Mouse (Mus musculus) hindbrain, embryonic 14.5 days (tissue): ENCODE results near the gene Mbd4. TPM values are rescaled to one million over a fixed set of nuclear protein-coding genes. Genes with fewer than 3 reads are reported as not detected.

ENCODE experiments used
- ATAC-seq: fragments of 200-750 bp; cut with Nextera tagmentation; 2 replicates; pipeline ENCODE4 v1.8.0; 2017; ENCODE audit warnings: moderate number of reproducible peaks, mild to moderate bottlenecking, moderate TSS enrichment, moderate library complexity; ENCODE audit not compliant: low FRiP score
- DNase-seq: peaks from one replicate; pipeline ENCODE4 v3.0.0-alpha.2; 2015; ENCODE audit warnings: low spot score
- H3K27ac ChIP-seq: fragments of 300-500 bp; sonication (generic); 2 replicates; pipeline ENCODE4 v1.5.1; 2014; ENCODE audit warnings: mild to moderate bottlenecking, moderate library complexity
- H3K27me3 ChIP-seq: fragments of 300-500 bp; sonication (generic); 2 replicates; pipeline ENCODE4 v1.6.1; 2014; ENCODE audit warnings: mild to moderate bottlenecking, low read length, mixed read lengths; ENCODE audit not compliant: control insufficient read depth, insufficient read depth
- H3K36me3 ChIP-seq: fragments of 300-500 bp; sonication (generic); replicated peaks from 2 replicates; pipeline ENCODE4 v1.6.1; 2014; ENCODE audit not compliant: control insufficient read depth, insufficient read depth
- H3K4me1 ChIP-seq: fragments of 300-500 bp; sonication (generic); replicated peaks from 2 replicates; pipeline ENCODE4 v1.6.1; 2014; ENCODE audit warnings: antibody characterized with exemption, low read length, mixed read lengths; ENCODE audit not compliant: control insufficient read depth, insufficient read depth
- H3K4me2 ChIP-seq: fragments of 300-500 bp; sonication (generic); replicated peaks from 2 replicates; pipeline ENCODE4 v1.6.1; 2014; ENCODE audit warnings: mild to moderate bottlenecking, moderate library complexity
- H3K4me3 ChIP-seq: fragments of 300-500 bp; sonication (generic); replicated peaks from 2 replicates; pipeline ENCODE4 v1.5.1; 2014; ENCODE audit warnings: mild to moderate bottlenecking, low read length
- H3K9ac ChIP-seq: fragments of 300-500 bp; sonication (generic); 2 replicates; pipeline ENCODE4 v1.6.1; 2014
- H3K9me3 ChIP-seq: fragments of 300-500 bp; sonication (generic); 2 replicates; pipeline ENCODE4 v1.6.1; 2016; ENCODE audit warnings: low read length; ENCODE audit not compliant: control insufficient read depth
- WGBS: fragments of 180-500 bp; shearing (Covaris S2); extraction: QIAGEN DNeasy Blood & Tissue Kit; methylation state at CpG from one replicate; pipeline ENCODE4 v1.1.7; 2014; 5-methylcytosine and 5-hydroxymethylcytosine counted together
- polyA plus RNA-seq: library from polyadenylated mRNA; unstranded; fragments of >200 nt; fragmentation: Nextera tagmentation; extraction: Ambion mirVana; gene quantifications from 2 replicates; pipeline ENCODE4 v1.2.1, GENCODE M21; 2014

Gene Mbd4
- polyA plus RNA-seq, 1 experiment from 2014 or later, result 7.1 TPM

GRCm38 (mm10) chr6:115852446-115853090, 603 bp downstream of the Mbd4 start:
- Histone ChIP-seq H3K27me3 (no peaks in the 10 kb centered on the region), H3K27ac (0 out of 2 replicates have a peak overlapping the region, but pooled peaks have one; percentile 18), H3K4me1 (peaks cover 13% of the 10 kb centered on the region), H3K9ac (peak overlapping the region; percentile 46), H3K9me3 (no peaks in the 10 kb centered on the region), H3K4me3 (peak overlapping the region; percentile 48), H3K36me3 (peaks cover 10% of the 10 kb centered on the region), H3K4me2 (peak overlapping the region; percentile 55)
- DNase-seq (no peak), ATAC-seq (no peak; the same call in 1 of the 2 replicates)
- 5% methylated on average over 20 of the region's 20 CpGs for WGBS

GRCm38 (mm10) chr6:115848598-115849304, 4.4 kb downstream of the Mbd4 start:
- 94% methylated on average over 10 of the region's 10 CpGs for WGBS
- 0 out of 2 replicates have a peak, but pooled peaks cover 5% of the 10 kb centered on the region for H3K4me1 ChIP-seq
- H3K9me3 ChIP-seq, result no peaks in the 10 kb centered on the region
- H3K36me3 ChIP-seq, result peaks cover 20% of the 10 kb centered on the region
- H3K4me3 ChIP-seq, result no peak overlapping the region
- H3K27ac ChIP-seq, result no peak overlapping the region
- no peak overlapping the region for H3K4me2 ChIP-seq
- no peak overlapping the region for H3K9ac ChIP-seq
- ATAC-seq (no peak), DNase-seq (no peak)
- no peaks in the 10 kb centered on the region for H3K27me3 ChIP-seq

- Histone ChIP-seq H3K9ac (no peak overlapping the region), H3K27ac (no peak overlapping the region), H3K36me3 (peaks cover 31% of the 10 kb centered on the region), H3K27me3 (no peaks in the 10 kb centered on the region), H3K4me3 (no peak overlapping the region), H3K9me3 (no peaks in the 10 kb centered on the region), H3K4me2 (no peak overlapping the region), H3K4me1 (no peaks in the 10 kb centered on the region)
- peak; percentile 58 for DNase-seq
- WGBS, result 59% methylated on average over 6 of the region's 8 CpGs
- ATAC-seq, result no peak
Observed at GRCm38 (mm10) chr6:115846640-115847411, 6.3 kb downstream of the Mbd4 start.

GRCm38 (mm10) chr6:115845006-115845405, 8.2 kb downstream of the Mbd4 start:
- Histone ChIP-seq H3K27me3 (no peaks in the 10 kb centered on the region), H3K36me3 (peaks cover 31% of the 10 kb centered on the region), H3K4me2 (no peak overlapping the region), H3K9ac (no peak overlapping the region), H3K9me3 (no peaks in the 10 kb centered on the region), H3K27ac (no peak overlapping the region), H3K4me1 (no peaks in the 10 kb centered on the region), H3K4me3 (no peak overlapping the region)
- no peak for ATAC-seq
- DNase-seq, result no peak
- 93% methylated on average over 4 of the region's 4 CpGs for WGBS

GRCm38 (mm10) chr6:115838745-115839144, 14.4 kb downstream of the Mbd4 start:
- H3K4me1 ChIP-seq, result 0 out of 2 replicates have a peak, but pooled peaks cover 6% of the 10 kb centered on the region
- no peak overlapping the region; the same call in 1 of the 2 replicates for H3K27ac ChIP-seq
- H3K9me3 ChIP-seq, result no peaks in the 10 kb centered on the region
- H3K4me3 ChIP-seq, result peak overlapping the region; percentile 34
- no peaks in the 10 kb centered on the region for H3K27me3 ChIP-seq
- ATAC-seq (0 out of 2 replicates have a peak, but pooled peaks have one; percentile 7), DNase-seq (no peak)
- WGBS, result 73% methylated on average over 5 of the region's 5 CpGs
- peak overlapping the region; percentile 57 for H3K9ac ChIP-seq
- H3K36me3 ChIP-seq, result peaks cover 11% of the 10 kb centered on the region
- H3K4me2 ChIP-seq, result peak overlapping the region; percentile 81

GRCm38 (mm10) chr6:115838161-115838597, 15.0 kb downstream of the Mbd4 start, which contains the start of gene Efcab12:
Efcab12 (minus strand) TSS chr6:115838412.
- peak within 1 kb of the TSS; percentile 57 for H3K9ac ChIP-seq
- H3K27me3 ChIP-seq, result no peaks in the 10 kb centered on the region
- DNase-seq (peak; percentile 78), ATAC-seq (peak; percentile 95)
- 0 out of 2 replicates have a peak, but pooled peaks cover 6% of the 10 kb centered on the region for H3K4me1 ChIP-seq
- H3K9me3 ChIP-seq, result no peaks in the 10 kb centered on the region
- peak within 1 kb of the TSS; percentile 34 for H3K4me3 ChIP-seq
- peak within 1 kb of the TSS; percentile 41 for H3K27ac ChIP-seq
- WGBS, result under 1% methylated on average over 19 of the region's 19 CpGs
- peaks cover 6% of the 10 kb centered on the region; the same call in 1 of the 2 replicates for H3K36me3 ChIP-seq
- H3K4me2 ChIP-seq, result peak within 1 kb of the TSS; percentile 81

GRCm38 (mm10) chr6:115833861-115834260, 19.3 kb downstream of the Mbd4 start:
- no peak overlapping the region for H3K4me2 ChIP-seq
- H3K4me1 ChIP-seq, result 0 out of 2 replicates have a peak, but pooled peaks cover 6% of the 10 kb centered on the region
- no peaks in the 10 kb centered on the region for H3K36me3 ChIP-seq
- H3K27ac ChIP-seq, result no peak overlapping the region
- DNase-seq (no peak), ATAC-seq (no peak)
- H3K9ac ChIP-seq, result no peak overlapping the region
- no peak overlapping the region for H3K4me3 ChIP-seq
- H3K27me3 ChIP-seq, result no peaks in the 10 kb centered on the region
- H3K9me3 ChIP-seq, result no peaks in the 10 kb centered on the region

- Histone ChIP-seq H3K4me2 (no peak overlapping the region), H3K27me3 (no peaks in the 10 kb centered on the region), H3K36me3 (no peaks in the 10 kb centered on the region), H3K9ac (no peak overlapping the region), H3K4me1 (no peaks in the 10 kb centered on the region), H3K4me3 (no peak overlapping the region), H3K9me3 (no peaks in the 10 kb centered on the region), H3K27ac (no peak overlapping the region)
- ATAC-seq (no peak), DNase-seq (no peak)
- 88% methylated on average over 2 of the region's 2 CpGs for WGBS
Observed at GRCm38 (mm10) chr6:115832152-115832850, 20.9 kb downstream of the Mbd4 start.
